Mouse (Mus musculus): ENCODE measurements at regions not wholly inside any gene's neighbourhood (a gene's known extent, or its start where the extent isn't known, plus 50 kb on each side); places are given as distances from the start of the nearest gene placed in this dataset.
"Not testable (repeated sequence)": the region's sequence is repeated elsewhere in the genome, so short reads cannot be mapped to it uniquely, and the experiment has no call there.

GRCm38 (mm10) chr9:85637274-85637673, 111.9 kb downstream of the Ibtk start:
- no peak for DNase-seq

- DNase-seq, result no peak
Measured at GRCm38 (mm10) chr9:85636131-85636447, 113.0 kb downstream of the Ibtk start.

- DNase-seq, result no peak
Measured at GRCm38 (mm10) chr9:85635438-85636130, 113.5 kb downstream of the Ibtk start.

- not testable (repeated sequence) for DNase-seq
Measured at GRCm38 (mm10) chr9:85634786-85635185, 114.3 kb downstream of the Ibtk start.

- no peak for DNase-seq
Measured at GRCm38 (mm10) chr9:85617972-85618371, 131.2 kb downstream of the Ibtk start.

GRCm38 (mm10) chr9:85617177-85617777, 131.9 kb downstream of the Ibtk start:
- no peak for DNase-seq

GRCm38 (mm10) chr9:85616266-85616869, 132.8 kb downstream of the Ibtk start:
- no peak for DNase-seq

- peak; percentile 55 for DNase-seq
Measured at GRCm38 (mm10) chr9:85609152-85609551, 140.0 kb downstream of the Ibtk start.

- DNase-seq, result no peak
Measured at GRCm38 (mm10) chr9:85596959-85597358, 152.2 kb downstream of the Ibtk start.

GRCm38 (mm10) chr9:85593867-85594266, 155.3 kb downstream of the Ibtk start:
- no peak for DNase-seq

GRCm38 (mm10) chr9:85592639-85593038, 156.5 kb downstream of the Ibtk start:
- no peak for DNase-seq

GRCm38 (mm10) chr9:85589210-85589609, 159.9 kb downstream of the Ibtk start:
- DNase-seq, result no peak

- DNase-seq, result no peak
Measured at GRCm38 (mm10) chr9:85588077-85588476, 161.1 kb downstream of the Ibtk start.

- DNase-seq, result no peak
Measured at GRCm38 (mm10) chr9:85581028-85581595, 168.0 kb downstream of the Ibtk start.

- DNase-seq, result no peak
Measured at GRCm38 (mm10) chr9:85577812-85578211, 171.3 kb downstream of the Ibtk start.

GRCm38 (mm10) chr9:85577338-85577737, 171.8 kb downstream of the Ibtk start:
- DNase-seq, result no peak

GRCm38 (mm10) chr9:85568877-85569276, 180.3 kb downstream of the Ibtk start:
- no peak for DNase-seq

- no peak for DNase-seq
Measured at GRCm38 (mm10) chr9:85551871-85552270, 197.3 kb downstream of the Ibtk start.

GRCm38 (mm10) chr9:85550455-85550854, 198.7 kb downstream of the Ibtk start:
- DNase-seq, result no peak

- no peak for DNase-seq
Measured at GRCm38 (mm10) chr9:85546226-85546625, 202.9 kb downstream of the Ibtk start.

GRCm38 (mm10) chr9:85545566-85545965, 203.6 kb downstream of the Ibtk start:
- no peak for DNase-seq

- no peak for DNase-seq
Measured at GRCm38 (mm10) chr9:85538557-85538956, 210.6 kb downstream of the Ibtk start.

- no peak for DNase-seq
Measured at GRCm38 (mm10) chr9:85528421-85528820, 201.3 kb upstream of the Tent5a start.

- no peak for DNase-seq
Measured at GRCm38 (mm10) chr9:85524733-85525132, 197.6 kb upstream of the Tent5a start.

Measured in cerebellum, adult 9-10 months (tissue).